Mouse (Mus musculus) left cerebral cortex, adult 9 months (tissue): ENCODE results near the gene Gm37240.
A peak's percentile ranks its signal among the peaks of the same experiment; 100 is the strongest.

Source experiments
- DNase-seq, 2 experiments: peaks; one replicate each; pipeline ENCODE4 v3.0.0; 2022; ENCODE audit warnings: low spot score in 2 of 2

The Gm37240 gene

DNA sequence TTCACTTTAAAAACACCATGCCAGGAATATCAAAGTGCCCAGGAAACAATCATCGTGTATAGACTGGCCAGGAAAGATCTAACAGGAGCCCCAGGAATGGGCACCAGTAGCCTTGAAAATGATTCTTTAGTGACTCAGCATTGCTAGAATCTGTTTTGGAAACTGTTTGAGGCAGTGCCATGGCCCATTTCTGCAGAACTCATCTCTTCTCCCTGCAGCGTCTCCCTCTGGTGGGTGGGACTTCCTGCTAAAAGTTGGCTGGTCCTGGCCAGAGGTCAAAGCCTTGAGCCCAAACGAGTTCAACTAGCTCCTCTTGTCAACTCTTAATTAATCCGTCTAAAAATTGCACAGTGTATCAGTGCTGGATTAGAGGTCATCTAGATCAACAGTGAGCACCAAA, 833.8 kb downstream of the Gm37240 start:
- DNase-seq: no peak

DNA sequence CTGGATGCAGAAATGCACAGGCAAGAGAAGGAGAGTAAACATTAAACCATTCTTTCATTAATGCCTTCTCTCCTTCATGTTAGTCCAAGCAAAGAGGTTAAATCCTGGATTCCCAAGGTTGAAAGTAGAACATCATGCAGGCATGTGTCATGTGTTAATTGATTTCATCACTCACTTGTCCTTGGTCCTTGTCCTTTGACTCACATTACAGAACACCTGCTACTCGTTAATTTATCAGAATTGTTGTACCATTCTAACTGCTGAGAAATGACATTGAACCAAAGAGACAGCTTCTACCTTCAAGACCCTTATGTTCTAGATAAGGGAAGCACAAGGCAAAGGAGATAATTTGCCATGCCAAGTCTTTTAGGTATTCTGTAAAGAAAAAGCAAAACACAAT, 835.1 kb downstream of the Gm37240 start:
- DNase-seq: no peak

DNA sequence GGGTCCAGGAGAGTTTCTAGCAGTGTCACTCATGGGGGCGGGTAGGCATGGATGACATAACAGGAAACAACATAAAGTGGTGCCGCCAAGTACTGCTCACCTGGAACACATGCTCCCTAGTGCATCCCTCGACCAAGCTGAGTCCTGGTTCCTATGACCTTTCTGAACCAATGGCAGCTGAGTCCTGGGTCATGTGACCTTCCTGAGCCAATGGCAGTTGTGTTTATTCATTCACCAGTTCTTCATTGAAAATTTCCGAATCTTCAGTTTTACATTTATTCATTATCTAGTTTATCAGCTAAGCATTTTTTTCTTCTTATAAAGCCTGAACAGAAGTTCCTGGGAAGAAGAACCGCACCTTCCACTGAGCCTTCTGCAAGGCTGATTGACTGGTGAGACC, 838.7 kb downstream of the Gm37240 start:
- DNase-seq: no peak

DNA sequence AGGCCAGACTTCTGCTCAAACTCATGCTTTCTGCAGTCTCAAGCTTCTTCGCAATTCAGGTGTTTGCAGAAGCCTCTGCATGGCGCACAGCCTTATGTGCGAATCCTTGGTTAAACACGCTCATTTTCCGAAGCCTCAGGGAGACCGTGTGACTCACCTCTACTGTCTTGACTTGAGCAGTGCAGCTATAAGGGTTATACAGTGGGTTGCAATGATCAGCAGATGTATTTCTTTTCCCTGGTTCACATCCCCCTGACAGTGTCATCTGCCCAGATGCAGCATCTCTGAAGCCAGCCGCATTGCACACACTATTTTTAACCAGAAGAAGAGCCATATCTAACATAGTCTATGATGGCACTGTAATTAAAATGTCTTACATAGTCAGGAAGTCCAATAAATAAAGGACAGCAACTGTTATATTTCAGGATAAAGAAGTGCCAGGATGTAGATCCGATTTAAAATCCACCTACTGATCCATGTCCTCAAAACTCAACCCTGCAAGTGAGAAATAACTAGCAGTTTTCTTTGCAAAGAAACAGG, 843.6 kb downstream of the Gm37240 start:
- peak in 1 of 2 experiments; percentile 43 for DNase-seq

DNA sequence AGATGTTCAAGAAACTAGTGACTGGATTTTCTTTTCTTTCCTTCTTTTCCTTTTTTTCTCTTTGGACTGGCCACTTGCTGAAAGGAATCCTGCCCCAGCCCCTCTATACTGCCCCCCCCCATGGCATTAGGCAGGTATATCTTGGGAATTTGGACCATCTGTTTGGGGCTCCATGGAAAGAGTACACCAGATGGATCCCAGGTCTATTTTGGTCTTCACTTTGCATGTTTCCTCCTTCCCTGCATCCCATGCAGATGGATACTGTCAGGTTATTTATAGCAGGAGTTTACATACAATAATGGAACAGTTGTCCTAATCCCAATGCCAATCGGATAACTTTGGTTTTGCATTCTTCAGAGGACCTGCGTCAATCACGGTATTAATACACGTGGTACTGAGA, 845.2 kb downstream of the Gm37240 start:
- no peak for DNase-seq

DNA sequence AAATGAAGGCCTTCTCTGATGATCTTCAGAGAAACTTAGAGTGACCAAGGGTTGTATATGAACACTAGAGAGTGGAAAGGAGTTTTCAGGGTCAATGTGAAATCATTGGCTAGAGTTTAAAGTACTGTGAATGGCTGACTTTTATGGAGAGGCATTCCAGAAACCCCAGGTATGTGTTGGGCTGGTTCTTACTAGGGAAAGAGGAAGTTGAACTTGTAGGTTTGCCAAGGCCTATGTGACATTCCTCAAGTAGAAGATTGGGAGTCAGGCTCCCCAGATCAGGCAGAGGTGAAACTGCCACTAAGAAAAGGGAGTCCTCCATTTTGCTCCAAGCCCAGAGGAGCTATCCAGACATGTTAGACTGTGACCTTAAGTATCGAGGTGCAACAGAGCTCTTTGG, 858.2 kb downstream of the Gm37240 start:
- no peak for DNase-seq

DNA sequence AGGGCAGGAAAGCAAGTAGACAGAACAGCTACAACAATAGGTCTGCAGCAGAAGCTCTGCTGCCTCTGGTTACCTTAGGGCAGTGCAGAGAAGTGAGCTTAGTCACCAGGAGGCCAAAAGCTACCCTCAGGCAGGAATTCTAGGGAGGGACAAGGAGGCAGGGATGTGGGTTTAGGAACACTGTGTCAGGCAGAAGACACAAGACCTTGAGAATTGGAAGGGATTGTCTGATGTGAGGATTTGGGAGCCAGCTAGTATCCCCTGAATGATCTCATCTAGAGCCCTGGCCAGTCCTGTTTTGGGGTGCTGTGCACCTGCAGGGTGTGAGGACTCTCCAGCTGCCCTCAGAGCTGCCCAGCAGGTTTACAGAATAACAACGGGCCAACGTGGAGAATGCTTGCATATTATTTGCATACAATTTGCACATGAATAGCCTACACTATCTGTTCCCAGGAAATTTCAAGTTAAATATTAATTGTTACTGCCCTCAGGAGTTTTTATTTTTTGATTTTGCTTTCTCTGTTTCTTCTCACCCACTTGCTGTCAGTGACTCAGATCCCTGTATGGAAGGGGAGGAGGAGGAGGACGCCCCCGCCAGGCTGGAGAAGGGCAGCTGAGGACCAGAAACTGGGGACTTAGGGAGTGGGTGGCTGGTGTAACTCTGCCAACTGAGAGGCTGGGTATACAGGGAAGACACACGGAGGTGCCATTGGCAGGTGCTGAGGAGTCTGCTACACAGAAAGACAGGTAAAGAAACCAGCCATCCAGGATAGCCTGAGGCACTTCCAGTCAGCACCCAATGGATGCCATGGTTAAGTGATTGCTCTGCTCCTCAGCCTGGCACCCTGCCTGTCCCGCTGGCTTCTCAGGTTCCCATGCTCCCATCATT, 862.3 kb downstream of the Gm37240 start:
- peak; percentile 56 to 87 for DNase-seq

DNA sequence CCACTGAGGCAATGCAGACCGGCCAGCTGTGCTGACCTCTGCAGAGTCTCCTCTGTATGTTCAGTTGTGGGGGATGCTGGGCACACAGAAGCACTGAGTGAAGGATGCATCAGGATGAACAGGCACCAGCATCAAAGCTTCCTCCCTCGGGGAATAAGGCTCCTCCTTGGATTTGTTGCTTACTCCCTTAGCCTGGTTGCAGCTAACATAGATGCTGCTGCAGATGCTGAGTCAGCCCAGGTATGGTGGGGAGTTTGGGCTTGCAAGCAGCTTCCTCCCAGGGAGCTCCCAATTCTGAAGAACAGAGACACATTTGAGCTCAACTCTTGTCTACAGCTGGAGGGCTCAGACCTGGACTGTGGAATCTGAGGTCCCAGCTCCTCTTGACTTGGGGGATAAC, 863.1 kb downstream of the Gm37240 start:
- no peak for DNase-seq

DNA sequence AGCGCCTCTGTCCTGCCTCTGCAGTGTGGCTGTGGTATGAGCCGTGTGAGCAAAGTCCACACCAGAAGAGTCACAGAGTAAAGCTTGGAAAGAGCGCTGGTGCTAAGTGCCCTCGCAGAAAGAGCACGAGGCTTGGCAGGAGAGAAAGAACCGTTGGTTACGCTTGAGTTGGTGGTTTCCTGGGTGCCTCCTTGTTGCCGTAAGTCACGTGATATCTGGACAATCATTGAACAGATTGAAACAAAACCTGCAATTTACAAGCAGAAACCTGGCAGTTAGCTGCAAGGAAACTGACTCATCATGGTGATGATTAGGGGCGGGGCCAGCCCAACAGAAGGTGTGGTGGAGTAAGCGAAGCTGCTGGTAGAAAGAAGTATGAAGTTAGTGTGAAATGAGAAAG, 864.5 kb downstream of the Gm37240 start:
- no peak for DNase-seq

DNA sequence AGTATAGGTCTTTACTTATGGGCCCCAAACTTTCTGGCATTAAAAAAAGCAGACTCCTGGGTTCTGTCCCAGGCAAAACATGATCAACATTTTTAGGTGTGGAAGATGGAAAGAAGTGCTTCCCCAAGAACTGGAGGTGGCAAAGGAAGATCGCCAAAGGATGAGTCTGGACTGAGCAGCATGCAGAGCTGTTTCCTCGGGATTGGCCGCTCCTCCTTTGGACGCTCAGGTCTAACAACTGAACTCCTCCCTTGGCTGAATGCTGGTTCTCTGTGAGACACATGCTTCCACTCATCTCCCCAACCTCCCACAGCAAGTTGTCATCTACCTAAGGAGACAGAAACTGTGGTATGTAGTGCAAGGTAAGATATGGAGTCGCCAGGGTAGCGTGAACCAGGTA, 865.5 kb downstream of the Gm37240 start:
- no peak for DNase-seq

DNA sequence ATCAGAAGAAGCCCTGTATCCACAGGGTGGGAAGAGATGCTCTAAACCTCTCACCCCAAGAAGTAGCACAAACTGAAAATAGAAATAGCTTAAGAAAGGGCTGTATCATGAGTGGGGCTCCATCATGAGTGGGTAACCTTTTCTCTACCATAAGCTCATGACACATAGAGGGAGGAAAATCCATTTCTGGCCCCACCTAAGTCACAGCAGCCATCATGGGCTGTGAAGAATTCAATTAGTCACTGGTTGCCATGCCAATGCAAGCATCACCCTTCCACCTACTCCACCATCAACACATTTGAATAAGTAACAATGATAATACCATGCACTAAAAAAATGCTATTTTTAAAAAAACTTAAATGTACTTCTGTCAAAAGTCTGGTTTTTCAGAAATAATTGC, 867.2 kb downstream of the Gm37240 start:
- peak; percentile 73 to 78 for DNase-seq

DNA sequence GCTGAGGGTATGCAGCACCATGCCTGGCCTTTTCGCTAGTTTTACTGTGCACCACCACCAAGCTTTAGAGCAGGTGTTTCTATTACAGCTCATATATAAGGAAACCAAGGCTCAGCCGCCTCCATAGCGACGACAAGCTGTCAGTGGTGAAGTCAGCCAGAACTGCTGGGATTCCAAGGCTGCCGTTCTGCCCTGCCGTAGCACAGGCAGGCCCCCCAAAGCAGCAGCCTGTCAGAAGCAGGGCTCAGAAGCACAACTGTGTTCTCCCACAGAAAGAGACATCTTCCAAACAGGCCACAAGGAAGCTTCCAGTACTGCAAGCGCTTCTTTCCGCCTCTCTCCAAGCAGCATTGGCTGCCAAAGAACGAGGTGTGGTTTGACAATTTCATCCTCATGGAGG, 871.7 kb downstream of the Gm37240 start:
- peak; percentile 66 to 83 for DNase-seq

DNA sequence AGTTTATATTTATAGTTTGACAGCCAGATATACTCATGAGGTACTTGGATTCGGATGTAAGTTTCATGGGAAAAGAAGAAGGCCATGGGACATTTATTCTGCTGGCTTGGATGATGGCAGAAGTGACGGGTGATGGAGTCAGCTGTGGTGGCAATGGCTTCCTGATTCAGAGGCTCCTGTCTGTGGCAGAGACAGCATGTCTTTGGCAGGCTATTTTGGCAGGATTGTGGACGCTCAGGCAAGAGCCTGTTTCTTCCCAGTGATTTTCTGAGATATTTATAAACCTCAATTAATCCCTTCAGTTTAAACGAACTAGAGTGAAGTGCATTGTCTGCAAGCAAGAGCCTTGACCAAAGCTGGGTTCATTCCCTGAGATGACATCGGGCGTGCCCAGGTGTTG, 874.4 kb downstream of the Gm37240 start:
- no peak for DNase-seq

DNA sequence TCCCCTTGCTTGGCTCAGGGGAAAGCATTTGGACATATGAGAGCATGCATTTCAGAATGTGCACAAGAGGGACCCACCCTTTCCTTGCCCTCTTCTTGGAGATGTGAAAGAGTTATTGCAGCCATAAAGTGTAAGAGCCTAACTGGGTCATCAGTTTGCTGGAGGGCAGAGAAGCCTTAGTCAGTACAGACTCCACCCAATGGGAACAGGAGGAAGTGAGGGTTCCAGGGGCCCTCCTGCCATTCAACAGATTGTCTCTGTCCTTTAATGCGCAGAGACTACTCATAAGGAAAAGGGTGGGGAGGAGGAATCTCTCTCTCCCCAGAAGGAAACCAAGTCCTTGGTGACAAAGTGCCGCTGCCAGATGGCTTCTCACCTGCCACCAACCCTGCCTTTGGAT, 882.1 kb downstream of the Gm37240 start:
- no peak for DNase-seq

DNA sequence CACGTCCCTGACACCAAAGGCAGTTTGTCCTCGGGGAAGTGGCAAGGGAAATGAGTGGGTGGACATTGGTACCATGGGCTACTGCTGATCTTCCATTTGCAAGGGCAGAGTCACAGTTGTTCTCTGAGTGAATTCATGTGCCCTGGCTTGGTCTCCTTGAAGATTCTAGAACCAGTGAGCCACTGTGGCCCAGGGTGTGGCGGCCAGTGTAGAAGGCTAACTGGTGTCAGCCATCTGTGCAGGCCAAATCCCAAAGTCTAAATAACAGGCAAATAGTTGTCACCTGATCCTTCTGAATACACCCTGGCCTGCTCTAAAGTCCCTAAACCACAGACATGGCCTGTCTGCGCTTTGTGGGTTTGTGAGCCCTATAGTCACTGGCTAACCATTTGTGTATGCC, 898.4 kb downstream of the Gm37240 start:
- DNase-seq: no peak

DNA sequence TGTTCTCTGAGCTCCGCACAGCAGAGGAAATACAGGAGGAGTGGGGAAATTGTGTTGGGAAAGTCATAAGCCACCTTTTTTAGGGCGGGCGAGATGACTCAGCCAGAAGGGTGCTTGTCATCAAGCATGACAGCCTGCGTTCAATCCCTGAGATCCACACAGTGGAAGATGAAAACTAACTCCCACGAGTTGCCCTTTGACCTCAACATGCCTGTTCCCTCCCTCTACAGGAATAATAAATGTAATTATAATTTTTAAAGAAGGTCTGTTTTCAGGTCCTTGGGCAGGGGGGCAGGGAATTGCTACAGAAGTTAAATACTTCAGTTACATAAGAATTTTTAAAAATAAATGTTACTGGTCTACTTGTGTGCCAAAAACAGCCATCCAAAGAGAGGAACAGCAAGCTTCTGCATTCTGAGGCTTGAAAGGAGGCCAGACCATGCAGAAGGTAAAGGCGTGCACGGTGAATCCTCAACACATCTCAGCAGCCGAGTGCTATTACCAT, 902.1 kb downstream of the Gm37240 start:
- peak; percentile 70 to 81 for DNase-seq

DNA sequence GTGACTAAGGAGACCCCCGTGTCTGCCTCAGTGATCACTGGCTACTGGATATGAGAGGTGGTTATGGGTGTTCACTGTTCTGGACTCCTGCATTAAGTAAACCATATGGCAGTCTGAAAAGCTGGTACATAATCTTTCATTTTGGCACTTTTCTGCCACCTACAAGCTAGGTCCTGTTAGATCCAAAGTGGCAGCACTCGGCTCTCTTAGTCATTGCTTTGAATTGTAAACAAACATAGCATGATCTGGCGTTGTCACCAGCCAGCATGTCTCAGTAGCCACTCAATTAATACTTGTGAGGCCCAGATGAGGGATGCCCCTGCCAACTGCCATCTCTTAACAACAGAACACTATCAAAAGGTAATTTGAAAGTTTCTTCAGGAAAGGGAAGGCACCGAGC, 904.6 kb downstream of the Gm37240 start:
- no peak for DNase-seq

DNA sequence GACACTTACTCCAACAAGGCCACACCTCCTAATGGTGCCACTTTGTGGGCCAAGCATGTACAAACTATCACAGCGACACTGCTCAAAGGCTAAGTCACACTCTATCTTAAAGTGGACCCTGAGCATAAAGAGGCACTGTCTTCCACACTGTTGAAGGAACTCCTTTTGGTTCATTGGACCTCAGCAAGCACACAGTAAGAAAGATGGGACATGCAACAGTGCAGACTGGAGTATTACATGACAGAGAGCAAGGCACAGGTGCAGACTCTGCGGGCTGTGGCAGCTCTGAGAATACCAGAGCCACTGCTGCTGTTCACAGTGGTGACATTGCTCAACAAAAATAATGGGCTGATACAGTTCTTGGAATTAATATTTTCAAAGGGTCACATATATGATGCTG, 907.2 kb downstream of the Gm37240 start:
- no peak for DNase-seq

DNA sequence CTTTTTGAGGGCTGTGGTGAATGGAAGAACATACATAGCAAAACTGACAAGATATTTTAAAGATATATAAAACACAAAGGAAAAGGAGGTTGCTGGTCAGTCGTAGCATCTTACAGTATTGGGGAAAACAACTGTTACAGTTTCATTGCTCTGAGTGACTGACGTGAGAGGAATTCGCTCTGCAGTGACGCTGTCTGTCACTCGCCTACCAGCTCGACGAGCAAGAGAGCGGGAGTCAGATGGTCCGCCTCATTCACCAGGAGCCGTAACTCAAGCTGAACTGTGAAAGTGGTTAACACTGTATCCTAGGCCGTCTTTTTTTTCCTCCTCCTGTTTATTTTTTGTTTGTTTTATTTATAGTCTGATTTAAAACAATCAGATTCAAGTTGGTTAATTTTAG, 908.6 kb downstream of the Gm37240 start:
- no peak for DNase-seq

DNA sequence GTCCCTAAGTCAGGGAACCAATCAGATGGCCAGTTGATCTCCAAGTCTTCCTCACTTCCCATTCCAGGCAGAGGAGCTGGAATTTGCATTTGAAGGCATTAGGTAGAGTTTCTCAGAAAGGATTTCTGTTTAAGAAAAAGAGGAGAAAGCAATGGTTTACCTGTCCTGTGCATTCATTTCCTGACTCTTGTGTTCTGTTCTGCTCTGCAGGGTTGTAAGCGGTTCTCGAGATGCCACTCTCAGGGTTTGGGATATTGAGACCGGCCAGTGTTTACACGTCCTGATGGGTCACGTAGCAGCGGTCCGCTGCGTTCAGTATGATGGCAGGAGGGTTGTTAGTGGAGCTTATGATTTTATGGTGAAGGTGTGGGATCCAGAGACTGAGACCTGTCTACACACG, 913.1 kb downstream of the Gm37240 start:
- DNase-seq: no peak

DNA sequence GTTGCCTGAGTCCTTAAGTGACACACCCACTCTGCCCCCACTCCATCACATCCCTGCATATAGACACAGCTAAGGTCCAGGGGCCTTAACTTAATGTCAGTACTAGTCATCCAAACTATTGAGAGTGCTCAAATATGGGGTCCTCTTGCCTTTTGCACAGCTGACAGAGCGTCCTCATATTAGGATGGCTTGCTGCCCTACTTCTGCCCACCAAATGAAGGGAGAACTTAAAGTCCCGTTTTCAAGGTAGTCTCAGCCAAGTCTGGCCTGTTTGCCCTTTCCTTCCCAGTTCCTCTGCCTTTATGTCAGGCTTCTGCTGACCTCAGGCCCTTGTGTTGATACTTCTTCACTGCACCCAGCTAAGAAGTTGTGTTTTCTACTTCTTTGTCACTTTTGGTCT, 914.4 kb downstream of the Gm37240 start:
- DNase-seq: no peak

DNA sequence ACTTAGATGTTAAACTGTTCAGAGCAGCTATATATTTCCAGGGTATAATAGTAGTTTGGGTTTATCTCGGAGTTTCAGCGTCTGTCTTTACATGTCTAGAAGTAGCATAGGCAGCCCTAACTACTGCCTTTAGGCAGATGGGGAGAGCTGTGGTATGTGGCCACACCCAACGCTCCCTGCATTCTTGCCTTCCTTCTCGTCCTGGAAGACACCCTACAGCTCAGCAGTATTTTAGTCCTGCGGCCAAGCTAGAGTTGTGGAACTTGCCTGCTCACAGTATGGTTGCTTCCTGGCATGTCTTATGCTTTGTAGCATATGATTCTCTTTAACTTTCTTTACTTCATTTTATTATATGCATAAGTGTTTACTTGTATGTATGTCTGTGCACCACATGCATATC, 915.8 kb downstream of the Gm37240 start:
- no peak for DNase-seq

DNA sequence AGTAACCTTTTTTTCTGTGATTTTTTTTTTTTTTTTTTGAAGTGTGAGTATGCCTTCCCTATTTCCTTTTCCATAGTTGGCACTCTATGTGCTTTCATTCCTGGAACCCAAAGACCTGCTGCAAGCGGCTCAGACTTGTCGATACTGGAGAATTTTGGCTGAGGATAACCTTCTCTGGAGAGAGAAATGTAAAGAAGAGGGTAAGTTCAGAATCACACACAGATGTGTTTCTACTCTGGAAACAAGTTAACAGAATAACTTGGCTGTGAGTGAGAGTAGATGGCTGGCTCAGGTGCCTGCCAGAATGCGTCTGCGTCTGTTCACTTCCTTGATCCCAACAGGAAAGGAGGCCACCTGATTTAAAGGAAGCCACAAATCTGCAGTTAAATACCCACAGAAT, 920.0 kb downstream of the Gm37240 start:
- no peak for DNase-seq
